Mouse (Mus musculus) erythroblast, embryonic 14.5 days (primary cell): ENCODE results near the gene Specc1.

ENCODE experiments used
- GATA1 ChIP-seq: IDR thresholded peaks from 2 replicates; pipeline ENCODE4 v1.6.1; 2012; ENCODE audit warnings: low read length, inconsistent platforms, mixed read lengths
- TAL1 ChIP-seq: IDR thresholded peaks from 3 replicates; pipeline ENCODE4 v1.6.1; 2012; ENCODE audit warnings: low read length, inconsistent platforms, mixed read lengths

DNA sequence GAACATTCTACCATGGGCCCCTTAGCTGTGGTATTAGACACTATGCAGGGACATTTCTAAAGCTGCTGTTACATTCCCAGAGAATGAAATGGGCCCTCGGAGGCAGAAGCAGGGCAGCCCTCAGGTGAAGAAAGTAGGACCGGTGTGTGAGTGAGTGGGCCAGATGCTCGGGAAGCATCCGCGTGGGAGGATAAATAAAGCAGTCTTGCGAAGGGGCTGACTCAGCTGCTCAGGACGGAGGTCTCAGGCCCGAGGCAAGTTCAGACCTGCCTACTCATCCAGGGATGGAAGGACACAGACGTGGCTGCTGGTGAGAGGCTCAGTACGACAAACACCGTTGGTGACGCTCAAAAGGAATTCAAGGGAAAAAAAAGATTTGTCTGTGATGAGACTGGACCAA lies 312.5 kb downstream of the Specc1 start:
- no peak for TF ChIP-seq TAL1
- TF ChIP-seq GATA1, result no peak
